Mouse (Mus musculus) layer of hippocampus, postnatal 14 days (tissue): ENCODE results near the gene Brsk1. TPM values are rescaled to one million over a fixed set of nuclear protein-coding genes. Genes with fewer than 3 reads are reported as not detected.
A peak's percentile ranks its signal among the peaks of the same experiment; 100 is the strongest.

Experiments
- DNase-seq, 2 experiments: peaks; one replicate each; pipeline ENCODE4 v3.0.0; 2021 to 2022; ENCODE audit warnings: low spot score in 2 of 2, mixed read lengths in 1 of 2
- long read RNA-seq, 2 experiments: library from polyadenylated mRNA; stranded (forward); transcript quantifications; one replicate each; pipeline ENCODE4 v2.0.0; 2021
- total RNA-seq, 2 experiments: library from RNA; stranded (reverse); gene quantifications; 2 replicates each; pipeline ENCODE4 v1.2.3; 2021

The Brsk1 gene
- 100 to 1,000 TPM; 306 to 327 TPM for total RNA-seq
- long read RNA-seq, experiment 1, partial matches to known transcripts = 5 of 14 reads
- long read RNA-seq, experiment 1, other reads (novel, unspliced or antisense) = 8 of 14 reads
- long read RNA-seq, experiment 2, partial matches to known transcripts = 0 of 27 reads
- long read RNA-seq, experiment 2, other reads (novel, unspliced or antisense) = 24 of 27 reads

DNA sequence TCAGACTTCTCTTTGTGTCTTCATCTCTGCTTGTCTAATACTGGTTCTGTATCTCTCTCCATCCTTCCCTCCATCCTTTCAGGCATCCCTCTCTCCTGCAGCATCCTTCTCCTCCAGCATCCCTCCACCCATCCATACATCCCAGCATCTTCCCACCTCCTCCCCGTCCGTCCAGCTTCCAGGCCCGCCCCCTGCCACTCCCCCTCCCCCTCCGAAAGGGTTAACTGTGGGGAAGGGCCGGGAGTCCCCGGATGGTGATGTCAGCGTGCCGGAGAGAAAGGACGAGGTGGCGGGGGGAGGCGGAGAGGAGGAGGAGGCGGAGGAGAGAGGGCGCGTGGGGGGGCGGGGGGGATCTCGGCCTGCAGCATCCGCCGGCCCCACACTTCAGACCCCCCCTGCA lies at the start of gene Brsk1:
Gene Brsk1 (plus strand): TSS at position 218 of the 400 bp plus-strand sequence.
- DNase-seq = peak; percentile 80 to 90

- DNase-seq = peak in 1 of 2 experiments; percentile 33
Observed at GRCm38 (mm10) chr7:4641155-4641554, 49.2 kb upstream of the Brsk1 start.

GRCm38 (mm10) chr7:4641956-4642355 lies 48.4 kb upstream of the Brsk1 start:
- no peak for DNase-seq

- DNase-seq = no peak
Observed at GRCm38 (mm10) chr7:4643225-4643624, 47.2 kb upstream of the Brsk1 start.

DNA sequence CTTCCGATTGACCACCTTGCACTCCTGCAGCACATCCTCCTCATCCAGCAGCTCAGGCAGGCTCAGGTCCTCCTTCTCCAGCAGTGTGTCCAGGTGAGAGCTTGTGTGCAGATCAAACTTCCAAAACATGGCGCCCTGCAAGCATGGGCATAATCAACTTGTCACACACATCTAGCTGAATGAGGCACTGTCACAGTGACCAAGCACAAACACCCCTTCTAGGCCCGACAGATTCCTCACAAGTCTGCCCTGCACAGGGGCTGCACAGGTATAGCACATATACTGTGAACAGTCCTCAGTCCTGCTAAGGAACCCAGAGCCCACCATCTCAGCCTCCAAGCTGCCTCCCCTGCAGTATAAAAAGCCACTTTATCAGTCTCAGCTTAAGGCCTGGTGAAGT lies 43.6 kb upstream of the Brsk1 start:
- no peak for DNase-seq

DNA sequence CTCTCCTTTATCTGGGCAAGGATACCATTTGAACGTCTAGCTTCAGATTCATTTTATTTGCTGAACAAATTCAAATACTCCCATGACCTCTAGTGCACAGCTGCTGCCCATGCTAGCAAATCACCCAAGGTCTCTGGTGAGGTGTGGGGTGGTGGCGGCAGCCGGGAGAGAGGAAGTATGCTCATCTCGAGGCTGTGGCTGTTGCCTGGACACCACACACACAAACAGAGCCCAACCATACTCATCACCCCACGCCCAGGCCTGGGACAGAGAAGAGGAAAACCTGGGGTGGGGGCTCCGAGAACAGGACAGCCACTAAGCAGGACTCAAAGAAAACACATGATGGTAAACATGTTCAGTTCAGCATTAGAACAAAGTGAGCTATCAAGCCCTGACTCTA lies 43.1 kb upstream of the Brsk1 start:
- no peak for DNase-seq

- DNase-seq = no peak
Observed at GRCm38 (mm10) chr7:4647992-4648391, 42.4 kb upstream of the Brsk1 start.

DNA sequence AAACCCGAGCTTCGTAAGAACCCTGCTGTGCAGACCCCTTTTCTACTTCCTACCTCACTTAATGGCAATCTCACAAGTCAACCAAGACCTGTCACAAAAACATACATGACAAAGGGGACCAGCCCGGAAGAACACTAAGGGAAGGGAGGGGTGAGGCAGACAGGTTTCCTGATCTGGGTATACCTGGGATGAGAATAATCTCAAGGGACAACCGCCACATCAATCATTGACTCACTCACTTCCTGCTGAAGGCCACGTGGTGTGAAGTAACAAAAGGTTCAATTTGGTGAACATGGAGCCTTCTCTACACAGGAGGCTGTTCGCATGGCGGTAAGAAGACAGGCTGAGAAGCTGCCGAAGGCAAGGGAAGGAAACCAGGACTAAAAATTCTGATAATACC lies 38.8 kb upstream of the Brsk1 start:
- DNase-seq = no peak

DNA sequence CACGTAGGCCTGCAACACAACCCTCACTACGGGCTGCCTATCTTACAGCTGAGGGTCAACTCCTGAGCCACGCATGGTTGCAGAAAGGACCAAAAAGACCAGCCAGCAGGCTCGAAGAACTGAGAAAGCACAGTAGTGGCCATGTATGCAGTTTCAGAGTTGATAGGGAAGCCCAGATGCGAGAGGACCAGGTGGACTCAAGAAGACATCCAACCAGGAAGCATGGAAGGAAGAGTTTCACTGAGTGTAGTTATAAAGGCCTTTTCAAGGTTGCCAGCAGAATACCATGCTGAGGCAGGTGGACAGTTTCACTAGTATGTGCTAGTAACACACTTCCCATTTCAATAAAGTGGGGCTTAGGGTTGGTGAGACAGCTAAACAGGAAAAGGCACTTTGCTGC lies 37.7 kb upstream of the Brsk1 start:
- no peak for DNase-seq

GRCm38 (mm10) chr7:4653351-4653750 lies 37.1 kb upstream of the Brsk1 start:
- DNase-seq = no peak

DNA sequence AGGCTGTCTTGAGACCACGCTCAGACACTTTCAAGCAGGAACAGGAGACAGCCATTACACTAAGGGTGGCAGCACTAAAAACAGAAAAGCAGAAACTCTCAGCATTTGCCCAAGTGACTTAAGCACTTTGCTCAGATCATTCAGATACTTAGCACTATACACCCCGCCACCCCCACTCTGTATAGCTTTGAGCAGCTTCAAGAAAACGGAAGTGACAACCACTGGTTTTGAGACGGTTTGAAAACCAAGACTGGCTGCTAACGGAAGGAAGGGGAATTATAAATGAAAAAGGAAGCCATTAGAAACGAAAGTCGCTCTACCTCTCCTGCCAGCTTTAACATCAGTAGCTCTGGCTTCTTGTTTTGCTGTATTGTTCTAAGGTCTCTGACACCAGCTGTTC lies 36.6 kb upstream of the Brsk1 start:
- DNase-seq = peak in 1 of 2 experiments; percentile 33

DNA sequence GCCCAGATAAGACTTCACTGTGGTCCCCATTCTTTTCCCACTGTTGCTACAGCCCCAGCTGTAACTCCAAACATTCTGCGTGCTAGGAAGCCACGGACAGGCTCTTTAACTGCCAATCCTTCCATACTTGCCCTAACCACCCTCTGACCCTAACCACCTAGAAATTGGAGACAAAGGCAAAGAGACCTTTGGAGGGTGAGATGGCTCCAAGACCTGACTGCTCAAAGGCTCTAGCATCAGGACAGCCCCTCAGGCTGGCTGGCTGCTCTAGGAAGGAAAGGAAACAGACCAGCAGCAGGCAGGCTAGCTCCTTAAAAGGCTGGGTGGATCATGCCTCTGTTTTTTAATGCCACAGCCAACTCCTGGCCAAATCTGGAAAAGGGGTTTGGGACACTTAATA lies 36.2 kb upstream of the Brsk1 start:
- no peak for DNase-seq

- DNase-seq = no peak
Observed at GRCm38 (mm10) chr7:4655393-4655792, 35.0 kb upstream of the Brsk1 start.

- DNase-seq = no peak
Observed at GRCm38 (mm10) chr7:4655916-4656315, 34.5 kb upstream of the Brsk1 start.

- DNase-seq = no peak
Observed at GRCm38 (mm10) chr7:4656818-4657217, 33.6 kb upstream of the Brsk1 start.

GRCm38 (mm10) chr7:4657521-4658127 lies 32.8 kb upstream of the Brsk1 start:
- DNase-seq = peak; percentile 18 to 49

GRCm38 (mm10) chr7:4658128-4658907 lies 32.1 kb upstream of the Brsk1 start:
- peak; percentile 18 to 54 for DNase-seq

GRCm38 (mm10) chr7:4658912-4659551 lies 31.4 kb upstream of the Brsk1 start, which contains the start of gene Ppp6r1:
TSS of gene Ppp6r1 (minus strand) at chr7:4659019.
- peak; percentile 97 to 98 for DNase-seq

DNA sequence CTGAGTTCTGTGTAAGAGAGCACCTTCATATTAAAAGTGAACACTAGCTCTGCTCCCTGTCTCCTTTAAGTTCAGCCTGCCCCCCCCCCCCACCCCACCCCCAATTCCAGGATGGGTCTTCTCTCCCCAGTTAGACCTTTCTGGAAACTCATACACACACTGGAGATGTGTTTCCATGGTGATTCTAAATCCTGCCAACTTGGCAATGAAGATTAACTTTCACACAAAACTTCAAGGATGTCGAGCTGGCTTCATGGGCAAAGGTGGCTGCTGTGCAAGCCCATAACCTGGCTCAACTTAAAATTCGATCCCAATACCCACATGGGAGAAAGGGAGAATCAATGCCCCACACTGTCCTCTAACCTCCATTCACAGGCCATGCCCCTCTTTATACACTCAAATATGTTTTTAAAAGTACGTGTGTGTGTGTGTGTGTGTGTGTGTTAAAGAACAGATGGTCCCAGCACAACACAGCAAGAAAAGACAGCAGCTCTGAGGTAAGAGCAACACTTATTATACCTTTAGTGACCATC lies 30.4 kb upstream of the Brsk1 start:
- DNase-seq = peak; percentile 12 to 68

- DNase-seq = no peak
Observed at GRCm38 (mm10) chr7:4663179-4663578, 27.2 kb upstream of the Brsk1 start.

DNA sequence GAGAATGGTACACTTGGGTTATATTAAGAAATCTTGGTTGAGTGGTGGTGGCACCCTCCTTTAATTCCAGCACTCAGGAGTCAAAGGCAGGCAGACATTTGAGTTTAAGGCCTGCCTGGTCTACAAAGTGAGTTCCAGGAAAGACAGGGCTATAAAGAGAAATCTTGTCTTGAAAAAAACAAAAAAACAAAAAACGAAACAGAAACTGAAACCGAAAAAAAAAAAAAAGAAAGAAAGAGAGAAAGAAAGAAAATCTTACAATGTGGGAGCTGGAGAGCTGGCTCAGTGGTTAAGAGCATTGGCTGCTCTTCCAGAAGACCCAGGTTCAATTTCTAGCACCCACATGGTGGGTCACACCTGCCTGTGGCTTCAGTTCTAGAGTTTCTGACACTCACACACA lies 26.7 kb upstream of the Brsk1 start:
- DNase-seq = no peak

- no peak for DNase-seq
Observed at GRCm38 (mm10) chr7:4666871-4667270, 23.5 kb upstream of the Brsk1 start.
